In genomic region chr19:57078867-57079605, GRCm38 (mm10) we compare ENCODE assay signal across 8 mouse cellular contexts.
DNase-seq lines count a peak whose midpoint lies in the region; TF ChIP-seq lines count a peak whose summit lies in the region.

No protein-coding gene starts in this region.

- peak overlapping the region; percentile 33; the same call in 1 of the 2 replicates for H3K27ac ChIP-seq in kidney, adult 2 months (ENCODE audit: insufficient read depth, low read depth, low read length)
- peak overlapping the region; percentile 75 for H3K27ac ChIP-seq in midbrain, embryonic 10.5 days (replicated peaks)

- no peak for TF ChIP-seq POLR2A in kidney, adult 2 months (IDR thresholded peaks at IDR 0.05; ENCODE audit: low read depth, low read length)

- peak; percentile 53 for DNase-seq in cerebellum, adult 9-11 months
- DNase-seq in cerebellum, adult 8-10 months: no peak
- DNase-seq in brain, adult 2 months (ENCODE audit: low read depth, low spot score): peak; percentile 79
- peak; percentile 74 to 79 for DNase-seq in heart, adult 9 months (ENCODE audit: low spot score in 2 of 2)
- peak; percentile 62 for DNase-seq in kidney, adult 2 months
- no peak for DNase-seq in midbrain, embryonic 10.5 days (ENCODE audit: low spot score)
- no peak for DNase-seq in frontal cortex, postnatal 25 days (ENCODE audit: low spot score in 2 of 2)
- no peak for DNase-seq in urinary bladder, postnatal 14 days (ENCODE audit: low spot score)

- WGBS in kidney, adult 2 months: 54% methylated on average over 10 of the region's 10 CpGs
- WGBS in midbrain, embryonic 10.5 days: 71% methylated on average over 10 of the region's 10 CpGs

- no peak overlapping the region for H3K4me3 ChIP-seq in kidney, adult 2 months (ENCODE audit: insufficient read depth, low read depth, low read length)
- no peak overlapping the region for H3K4me3 ChIP-seq in midbrain, embryonic 10.5 days

- H3K9me3 ChIP-seq in midbrain, embryonic 10.5 days (replicated peaks): no peaks in the 10 kb centered on the region

- no peak for TF ChIP-seq CTCF in kidney, adult 2 months (conservative IDR thresholded peaks at IDR 0.05; ENCODE audit: insufficient read depth, insufficient read length, low read depth, low read length)

- H3K4me1 ChIP-seq in kidney, adult 2 months (ENCODE audit: control insufficient read depth, insufficient read depth, low read length): peaks cover 9% of the 10 kb centered on the region
- peaks cover 45% of the 10 kb centered on the region for H3K4me1 ChIP-seq in midbrain, embryonic 10.5 days

- no peaks in the 10 kb centered on the region for H3K27me3 ChIP-seq in kidney, adult 2 months (replicated peaks; ENCODE audit: control insufficient read depth, insufficient read depth, low read length)
- H3K27me3 ChIP-seq in midbrain, embryonic 10.5 days (ENCODE audit: low read depth, poor library complexity, severe bottlenecking): no peaks in the 10 kb centered on the region

- H3K36me3 ChIP-seq in kidney, adult 2 months (ENCODE audit: control insufficient read depth, insufficient read depth, low read length): no peaks in the 10 kb centered on the region
- no peaks in the 10 kb centered on the region for H3K36me3 ChIP-seq in midbrain, embryonic 10.5 days

Comparison
In these comparisons a context has a peak if more than half of its experiments do, and no peak if none do; other contexts are left out.
1. DNase-seq: peak in cerebellum, adult 9-11 months (single experiment), brain, adult 2 months (single experiment), heart, adult 9 months (2 of 2) and kidney, adult 2 months (single experiment); none in cerebellum, adult 8-10 months (single experiment), midbrain, embryonic 10.5 days (single experiment), frontal cortex, postnatal 25 days (0 of 2) and urinary bladder, postnatal 14 days (single experiment).